Mouse (Mus musculus): ENCODE measurements around the gene Zswim4.

The Zswim4 gene

GRCm38 (mm10) chr8:84180530-84181190, 56.2 kb downstream of the Zswim4 start:
- DNase-seq, result no peak

- DNase-seq, result no peak
These were observed 56.9 kb downstream of the Zswim4 start for GRCm38 (mm10) chr8:84179946-84180345.

- DNase-seq, result no peak
These were observed 58.3 kb downstream of the Zswim4 start for GRCm38 (mm10) chr8:84178592-84178991.

GRCm38 (mm10) chr8:84177405-84177804, 59.5 kb downstream of the Zswim4 start:
- no peak for DNase-seq

GRCm38 (mm10) chr8:84176560-84176959, 60.3 kb downstream of the Zswim4 start:
- no peak for DNase-seq

- no peak for DNase-seq
These were observed 63.0 kb downstream of the Zswim4 start for GRCm38 (mm10) chr8:84173861-84174260.

GRCm38 (mm10) chr8:84170096-84170495, 66.8 kb downstream of the Zswim4 start:
- DNase-seq, result no peak

- DNase-seq, result no peak
These were observed 69.2 kb downstream of the Zswim4 start for GRCm38 (mm10) chr8:84167696-84168095.

All from right cerebral cortex, postnatal 25 days (tissue).